Mouse (Mus musculus): ENCODE data around the gene Prr5. TPM values are rescaled to one million over a fixed set of nuclear protein-coding genes. Genes with fewer than 3 reads are reported as not detected.
"Not testable (repeated sequence)": the region's sequence is repeated elsewhere in the genome, so short reads cannot be mapped to it uniquely, and the experiment has no call there.

Gene Prr5
- polyA plus RNA-seq, 2 experiments = 3.0 to 5.2 TPM

DNA sequence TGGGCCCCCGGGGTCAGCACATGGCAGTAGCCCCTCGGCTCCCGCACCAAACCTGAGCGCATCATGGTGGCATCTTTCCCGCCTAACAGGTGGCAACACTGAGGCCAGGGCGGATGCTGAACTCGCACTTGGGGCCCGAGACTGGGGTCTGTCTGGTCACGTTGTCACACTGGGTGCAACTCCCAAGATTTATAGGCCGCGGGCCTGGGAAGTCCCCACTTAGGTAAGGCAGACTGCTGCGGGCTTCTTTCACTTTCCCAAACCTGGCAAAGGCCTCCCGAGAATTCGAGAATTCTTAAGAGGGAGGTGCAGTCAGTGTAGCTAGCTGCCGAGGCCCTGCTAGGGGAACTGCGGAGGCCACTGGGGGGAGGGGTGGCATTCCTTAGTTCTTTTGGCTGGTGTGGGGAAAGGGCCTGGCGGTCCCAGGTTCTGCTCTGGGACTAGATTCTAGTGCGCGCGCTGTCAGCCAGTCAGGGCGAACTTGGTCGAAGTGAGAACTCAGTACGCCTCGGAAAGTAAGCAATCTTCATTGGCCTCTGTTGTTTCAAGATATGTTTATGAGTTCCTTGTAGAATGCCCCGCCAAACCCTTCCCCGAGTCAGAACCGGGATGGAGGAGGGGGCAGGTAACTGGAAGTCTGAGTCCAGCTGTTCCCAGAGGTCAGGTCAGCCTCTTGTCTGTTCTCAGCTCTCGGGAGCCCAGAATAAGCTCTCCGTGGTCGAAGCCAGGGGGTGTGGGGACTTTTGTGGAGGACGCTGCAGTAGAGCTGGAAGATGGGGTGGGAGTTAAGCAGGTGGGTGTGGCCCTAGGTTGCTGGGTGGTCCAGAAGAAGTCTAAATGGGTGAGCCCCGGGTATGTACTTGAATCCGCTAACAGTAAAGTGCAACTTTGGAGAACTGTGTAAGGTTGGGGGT, 51.1 kb downstream of the Prr5 start:
- no peaks in the 10 kb centered on the region for H3K9me3 ChIP-seq (ENCODE audit: control insufficient read depth, low read length)
- H3K4me1 ChIP-seq (replicated peaks; ENCODE audit: control insufficient read depth in 2 of 2, insufficient read depth in 2 of 2, low read length in 1 of 2) = 0 out of 4 replicates have a peak, but pooled peaks cover 0 to 2% of the 10 kb centered on the region in 2 experiments
- WGBS (ENCODE audit: insufficient replicate concordance) = 6% methylated on average over 33 of the region's 33 CpGs
- TF ChIP-seq EP300 (IDR thresholded peaks at IDR 0.05; ENCODE audit: low read depth) (no peak), CTCF (IDR thresholded peaks at IDR 0.05; ENCODE audit: low read depth) (no peak)
- DNase-seq (ENCODE audit: low read depth in 3 of 3, low spot score in 3 of 3) (no peak), ATAC-seq (ENCODE audit: insufficient read depth) (no peak)
- H3K9ac ChIP-seq (replicated peaks) = no peak overlapping the region
- H3K4me3 ChIP-seq (ENCODE audit: insufficient read depth in 1 of 2, low read depth in 2 of 2, low read length in 2 of 2) = peak overlapping the region in 1 of 2 experiments; percentile 23; a peak in 1 of 4 replicates
- H3K27me3 ChIP-seq (ENCODE audit: control insufficient read depth, insufficient read depth, low read length) = peaks cover 4% of the 10 kb centered on the region
- H3K4me2 ChIP-seq (ENCODE audit: low read depth) = peak overlapping the region; percentile 57
- H3K36me3 ChIP-seq (replicated peaks; ENCODE audit: control insufficient read depth, insufficient read depth, low read depth) = no peaks in the 10 kb centered on the region
- no peak overlapping the region for H3K27ac ChIP-seq

DNA sequence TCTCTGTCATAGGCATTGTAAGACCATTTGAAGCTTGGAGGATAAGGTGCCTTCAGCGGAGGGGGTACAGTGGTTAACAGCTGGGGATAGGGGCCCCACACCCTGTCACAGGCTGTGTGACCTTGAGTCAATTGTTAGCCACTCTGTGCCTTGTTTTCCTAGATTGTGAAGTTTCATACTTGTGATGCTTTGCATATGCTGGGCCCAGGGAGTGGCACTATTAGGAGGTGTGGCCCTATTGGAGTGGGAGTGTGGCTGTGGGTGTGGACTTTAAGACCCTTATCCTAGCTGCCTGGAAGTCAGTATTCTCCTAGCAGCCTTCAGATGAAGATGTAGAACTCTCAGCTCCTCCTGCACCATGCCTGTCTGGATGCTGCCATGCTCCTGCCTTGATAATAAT, 54.2 kb downstream of the Prr5 start:
- not testable (repeated sequence) for H3K4me2 ChIP-seq (ENCODE audit: low read depth); ATAC-seq (ENCODE audit: insufficient read depth); H3K4me1 ChIP-seq (replicated peaks; ENCODE audit: control insufficient read depth in 2 of 2, insufficient read depth in 2 of 2, low read length in 1 of 2); H3K9me3 ChIP-seq (ENCODE audit: control insufficient read depth, low read length); DNase-seq (ENCODE audit: low read depth in 3 of 3, low spot score in 3 of 3); H3K4me3 ChIP-seq (ENCODE audit: insufficient read depth in 1 of 2, low read depth in 2 of 2, low read length in 2 of 2); H3K27me3 ChIP-seq (ENCODE audit: control insufficient read depth, insufficient read depth, low read length); H3K9ac ChIP-seq (replicated peaks); H3K27ac ChIP-seq; H3K36me3 ChIP-seq (replicated peaks; ENCODE audit: control insufficient read depth, insufficient read depth, low read depth)
- WGBS (ENCODE audit: insufficient replicate concordance) = 56% methylated on average over 1 of the region's 1 CpGs

DNA sequence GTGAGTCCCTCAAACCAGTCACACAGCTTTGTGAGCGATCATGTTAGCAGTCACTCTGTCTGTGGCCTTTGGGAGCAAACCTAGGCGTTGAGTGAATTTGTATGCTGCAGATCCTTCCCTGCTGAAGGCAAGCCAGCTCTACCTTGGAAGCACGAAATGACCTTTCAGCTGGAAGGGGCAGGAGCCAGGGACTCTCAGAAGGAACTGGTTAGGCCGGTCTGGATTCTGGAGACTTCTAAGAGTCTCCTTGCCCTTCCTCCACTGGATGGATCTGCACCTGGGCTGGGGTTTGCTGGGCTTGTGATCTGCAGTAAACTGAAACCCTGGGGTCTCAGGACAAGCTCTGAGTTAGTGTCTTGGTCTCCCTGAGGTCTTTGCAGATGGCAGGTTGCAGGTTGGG, 54.8 kb downstream of the Prr5 start:
- no peak for DNase-seq (ENCODE audit: low read depth in 3 of 3, low spot score in 3 of 3)
- Histone ChIP-seq H3K36me3 (replicated peaks; ENCODE audit: control insufficient read depth, insufficient read depth, low read depth) (no peaks in the 10 kb centered on the region), H3K27me3 (ENCODE audit: control insufficient read depth, insufficient read depth, low read length) (peaks cover 4% of the 10 kb centered on the region), H3K27ac (no peak overlapping the region), H3K9ac (replicated peaks) (no peak overlapping the region), H3K4me2 (ENCODE audit: low read depth) (no peak overlapping the region), H3K4me3 (ENCODE audit: insufficient read depth in 1 of 2, low read depth in 2 of 2, low read length in 2 of 2) (no peak overlapping the region), H3K4me1 (replicated peaks; ENCODE audit: control insufficient read depth in 2 of 2, insufficient read depth in 2 of 2, low read length in 1 of 2) (0 out of 4 replicates have a peak, but pooled peaks cover 0 to 2% of the 10 kb centered on the region in 2 experiments), H3K9me3 (ENCODE audit: control insufficient read depth, low read length) (no peaks in the 10 kb centered on the region)
- ATAC-seq (ENCODE audit: insufficient read depth) = no peak
- no peak for TF ChIP-seq EP300 (IDR thresholded peaks at IDR 0.05; ENCODE audit: low read depth)
- TF ChIP-seq CTCF (IDR thresholded peaks at IDR 0.05; ENCODE audit: low read depth) = no peak
- 54% methylated on average over 4 of the region's 4 CpGs for WGBS (ENCODE audit: insufficient replicate concordance)

DNA sequence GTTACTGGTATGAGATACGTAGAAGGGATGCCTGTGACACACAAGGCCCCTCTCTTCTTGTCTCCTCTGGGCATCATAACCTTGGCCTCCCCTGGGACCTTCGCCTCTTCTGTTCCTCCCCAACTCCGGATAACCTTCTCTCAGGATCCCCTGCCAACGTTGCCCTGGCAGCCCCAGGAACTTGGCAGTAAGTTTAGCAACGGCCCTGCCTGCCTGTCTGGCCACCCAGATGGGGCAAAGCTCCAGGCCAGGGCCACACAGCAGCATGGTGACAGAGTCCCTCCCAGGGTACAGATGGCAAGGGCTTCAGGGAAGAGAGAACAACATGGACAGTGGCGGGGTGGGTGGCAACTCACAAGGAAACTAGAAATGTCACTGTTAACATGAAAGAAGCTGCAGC, 60.3 kb downstream of the Prr5 start:
- Histone ChIP-seq H3K4me3 (ENCODE audit: insufficient read depth in 1 of 2, low read depth in 2 of 2, low read length in 2 of 2) (no peak overlapping the region), H3K9me3 (ENCODE audit: control insufficient read depth, low read length) (no peaks in the 10 kb centered on the region), H3K4me2 (ENCODE audit: low read depth) (no peak overlapping the region), H3K27ac (no peak overlapping the region), H3K4me1 (replicated peaks; ENCODE audit: control insufficient read depth in 2 of 2, insufficient read depth in 2 of 2, low read length in 1 of 2) (no peaks in the 10 kb centered on the region), H3K9ac (replicated peaks) (no peak overlapping the region), H3K36me3 (replicated peaks; ENCODE audit: control insufficient read depth, insufficient read depth, low read depth) (no peaks in the 10 kb centered on the region), H3K27me3 (ENCODE audit: control insufficient read depth, insufficient read depth, low read length) (no peaks in the 10 kb centered on the region)
- TF ChIP-seq EP300 (IDR thresholded peaks at IDR 0.05; ENCODE audit: low read depth) (no peak), CTCF (IDR thresholded peaks at IDR 0.05; ENCODE audit: low read depth) (no peak)
- DNase-seq (ENCODE audit: low read depth in 3 of 3, low spot score in 3 of 3) = no peak
- ATAC-seq (ENCODE audit: insufficient read depth) = no peak
- WGBS (ENCODE audit: insufficient replicate concordance) = 59% methylated on average over 6 of the region's 6 CpGs

DNA sequence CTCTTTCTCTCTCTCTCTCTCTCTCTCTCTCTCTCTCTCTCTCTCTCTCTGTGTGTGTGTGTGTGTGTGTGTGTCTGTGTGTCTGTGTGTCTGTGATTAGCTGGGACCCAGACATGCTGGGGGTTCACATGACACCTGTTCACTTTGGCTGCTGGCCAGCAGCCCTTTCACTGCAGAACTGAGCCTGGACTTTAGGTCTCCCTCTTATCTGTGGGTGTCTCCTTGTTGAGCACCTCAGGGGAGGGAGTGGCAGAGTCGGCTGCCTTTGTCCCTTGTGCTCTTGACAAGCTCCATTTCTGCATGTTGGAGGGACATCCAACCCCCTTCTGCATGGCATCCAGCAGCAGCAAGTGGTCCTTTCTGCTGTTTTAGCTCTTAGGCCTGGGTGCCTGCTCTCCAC, 61.5 kb downstream of the Prr5 start:
- DNase-seq (ENCODE audit: low read depth in 3 of 3, low spot score in 3 of 3) = no peak
- Histone ChIP-seq H3K36me3 (replicated peaks; ENCODE audit: control insufficient read depth, insufficient read depth, low read depth) (no peaks in the 10 kb centered on the region), H3K9me3 (ENCODE audit: control insufficient read depth, low read length) (no peaks in the 10 kb centered on the region), H3K9ac (replicated peaks) (no peak overlapping the region), H3K27me3 (ENCODE audit: control insufficient read depth, insufficient read depth, low read length) (no peaks in the 10 kb centered on the region), H3K4me3 (ENCODE audit: insufficient read depth in 1 of 2, low read depth in 2 of 2, low read length in 2 of 2) (no peak overlapping the region), H3K27ac (no peak overlapping the region), H3K4me2 (ENCODE audit: low read depth) (no peak overlapping the region), H3K4me1 (replicated peaks; ENCODE audit: control insufficient read depth in 2 of 2, insufficient read depth in 2 of 2, low read length in 1 of 2) (no peaks in the 10 kb centered on the region)
- TF ChIP-seq CTCF (IDR thresholded peaks at IDR 0.05; ENCODE audit: low read depth) (no peak), EP300 (IDR thresholded peaks at IDR 0.05; ENCODE audit: low read depth) (no peak)
- WGBS (ENCODE audit: insufficient replicate concordance) = 29% methylated on average over 1 of the region's 1 CpGs
- ATAC-seq (ENCODE audit: insufficient read depth) = no peak
